Mouse (Mus musculus) midbrain, embryonic 12.5 days (tissue): ENCODE results near the gene Hist2h2ab. TPM values are rescaled to one million over a fixed set of nuclear protein-coding genes. Genes with fewer than 3 reads are reported as not detected.
A peak's percentile ranks its signal among the peaks of the same experiment; 100 is the strongest.
"Not testable (repeated sequence)": the region's sequence is repeated elsewhere in the genome, so short reads cannot be mapped to it uniquely, and the experiment has no call there.

Experiments
- ATAC-seq: fragments of 200-750 bp; cut with Nextera tagmentation; 2 replicates; pipeline ENCODE4 v1.8.0; 2017; ENCODE audit warnings: low read depth, moderate TSS enrichment, moderate library complexity; ENCODE audit not compliant: low FRiP score
- H3K27ac ChIP-seq: fragments of 300-500 bp; sonication (generic); replicated peaks from 2 replicates; pipeline ENCODE4 v1.5.1; 2016; ENCODE audit warnings: mild to moderate bottlenecking
- H3K27me3 ChIP-seq: fragments of 300-500 bp; sonication (generic); 2 replicates; pipeline ENCODE4 v1.6.1; 2016; ENCODE audit warnings: mild to moderate bottlenecking
- H3K36me3 ChIP-seq: fragments of 300-500 bp; sonication (generic); 2 replicates; pipeline ENCODE4 v1.6.1; 2016
- H3K4me1 ChIP-seq: fragments of 300-500 bp; sonication (generic); 2 replicates; pipeline ENCODE4 v1.6.1; 2016
- H3K4me2 ChIP-seq: fragments of 300-500 bp; sonication (generic); replicated peaks from 2 replicates; pipeline ENCODE4 v1.6.1; 2016; ENCODE audit warnings: mild to moderate bottlenecking, moderate library complexity
- H3K4me3 ChIP-seq: fragments of 300-500 bp; sonication (generic); 2 replicates; pipeline ENCODE4 v1.5.1; 2016; ENCODE audit warnings: mild to moderate bottlenecking
- H3K9ac ChIP-seq: fragments of 300-500 bp; sonication (generic); replicated peaks from 2 replicates; pipeline ENCODE4 v1.6.1; 2016; ENCODE audit warnings: mild to moderate bottlenecking, moderate library complexity
- H3K9me3 ChIP-seq: fragments of 300-500 bp; sonication (generic); 2 replicates; pipeline ENCODE4 v1.6.1; 2016; ENCODE audit warnings: mild to moderate bottlenecking
- WGBS: fragments of 180-500 bp; shearing (Covaris S2); methylation state at CpG from one replicate; pipeline ENCODE4 v1.1.7; 2016; 5-methylcytosine and 5-hydroxymethylcytosine counted together
- polyA plus RNA-seq: library from polyadenylated mRNA; unstranded; fragments of >200 nt; fragmentation: Nextera tagmentation; extraction: Ambion mirVana; gene quantifications from 2 replicates; pipeline ENCODE4 v1.2.1, GENCODE M21; 2016

Gene Hist2h2ab
- polyA plus RNA-seq, 1 experiment from 2014 or later = 0.96 TPM

GRCm38 (mm10) chr3:96199731-96200130 is 19.9 kb upstream of the Hist2h2ab start:
- Histone ChIP-seq H3K36me3 (0 out of 2 replicates have a peak, but pooled peaks cover 4% of the 10 kb centered on the region), H3K9me3 (no peaks in the 10 kb centered on the region), H3K4me1 (peaks cover 14% of the 10 kb centered on the region), H3K4me2 (no peak overlapping the region), H3K9ac (no peak overlapping the region), H3K27me3 (peaks cover 9% of the 10 kb centered on the region; the same call in 1 of the 2 replicates), H3K27ac (no peak overlapping the region), H3K4me3 (no peak overlapping the region)
- ATAC-seq = no peak
- WGBS = 79% methylated on average over 2 of the region's 2 CpGs

DNA sequence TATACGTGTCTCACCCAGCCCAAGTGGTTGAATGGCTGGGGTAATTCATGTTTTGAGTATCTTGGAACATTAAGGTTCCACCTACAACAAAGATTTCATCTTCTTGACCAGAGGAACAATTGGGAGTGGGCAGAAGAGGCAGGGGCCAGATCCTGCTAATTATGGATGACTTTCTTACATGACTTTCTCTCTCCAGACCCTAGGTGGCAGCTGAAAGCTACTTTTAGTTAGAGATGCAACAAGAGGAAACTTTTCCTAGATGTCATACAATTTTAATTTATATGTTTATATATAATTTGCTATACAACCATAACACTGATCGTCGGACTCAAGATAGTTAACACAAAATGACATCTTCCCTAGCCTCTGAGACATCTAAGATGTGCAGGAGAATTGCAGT is 11.8 kb upstream of the Hist2h2ab start:
- ATAC-seq = no peak
- Histone ChIP-seq H3K36me3 (no peaks in the 10 kb centered on the region), H3K4me2 (no peak overlapping the region), H3K27ac (no peak overlapping the region), H3K27me3 (no peaks in the 10 kb centered on the region), H3K9ac (no peak overlapping the region), H3K9me3 (no peaks in the 10 kb centered on the region), H3K4me3 (no peak overlapping the region), H3K4me1 (no peaks in the 10 kb centered on the region)
- 86% methylated on average over 3 of the region's 3 CpGs for WGBS

DNA sequence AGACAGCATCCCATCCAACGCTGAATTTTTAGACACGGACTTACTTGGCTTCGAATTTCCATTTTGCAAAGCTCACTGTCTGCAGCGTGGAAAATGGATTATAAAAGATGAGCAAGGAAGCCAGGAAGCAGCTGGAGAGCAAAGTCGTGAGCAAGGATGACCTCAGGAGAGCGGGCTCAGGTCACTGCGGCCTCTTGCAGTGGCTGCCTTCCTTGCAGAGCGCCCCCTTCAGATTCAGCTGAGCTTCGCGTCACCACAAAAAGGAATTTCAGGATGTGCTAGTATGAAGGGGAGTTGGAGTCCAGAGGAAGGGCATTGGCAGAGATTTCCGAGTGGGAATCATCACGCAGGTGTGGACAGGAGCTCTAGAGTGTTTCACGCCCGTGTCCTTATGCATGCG is 10.4 kb upstream of the Hist2h2ab start:
- no peaks in the 10 kb centered on the region for H3K36me3 ChIP-seq
- H3K4me1 ChIP-seq = no peaks in the 10 kb centered on the region
- no peak overlapping the region for H3K9ac ChIP-seq
- no peak overlapping the region for H3K4me2 ChIP-seq
- H3K27me3 ChIP-seq = no peaks in the 10 kb centered on the region
- ATAC-seq = no peak
- no peaks in the 10 kb centered on the region for H3K9me3 ChIP-seq
- no peak overlapping the region for H3K27ac ChIP-seq
- WGBS = 24% methylated on average over 15 of the region's 15 CpGs
- no peak overlapping the region for H3K4me3 ChIP-seq

- peaks cover 31% of the 10 kb centered on the region for H3K4me1 ChIP-seq
Measured at GRCm38 (mm10) chr3:96219191-96219641, 449 bp upstream of the Hist2h2ab start.

DNA sequence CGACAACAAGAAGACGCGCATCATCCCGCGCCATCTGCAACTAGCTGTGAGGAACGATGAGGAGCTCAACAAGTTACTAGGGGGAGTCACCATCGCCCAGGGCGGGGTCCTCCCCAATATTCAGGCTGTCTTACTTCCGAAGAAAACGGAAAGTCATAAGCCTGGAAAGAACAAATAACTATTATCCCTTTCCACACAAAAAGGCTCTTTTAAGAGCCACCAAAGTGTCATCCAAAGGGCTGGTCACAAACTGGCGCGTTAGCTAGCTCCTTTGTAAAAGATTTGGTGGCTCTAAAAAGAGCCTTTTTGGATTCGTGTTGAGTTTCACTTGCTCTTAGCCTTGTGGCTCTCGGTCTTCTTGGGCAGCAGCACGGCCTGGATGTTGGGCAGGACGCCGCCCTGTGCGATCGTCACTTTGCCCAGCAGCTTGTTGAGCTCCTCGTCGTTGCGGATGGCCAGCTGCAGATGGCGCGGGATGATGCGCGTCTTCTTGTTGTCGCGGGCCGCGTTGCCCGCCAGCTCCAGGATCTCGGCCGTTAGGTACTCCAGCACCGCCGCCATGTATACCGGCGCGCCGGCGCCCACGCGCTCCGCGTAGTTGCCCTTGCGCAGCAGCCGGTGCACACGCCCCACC is 583 bp downstream of the Hist2h2ab start:
- not testable (repeated sequence) for H3K36me3 ChIP-seq, H3K9me3 ChIP-seq, H3K27me3 ChIP-seq
- WGBS = under 1% methylated on average over 35 of the region's 47 CpGs
- Histone ChIP-seq H3K4me3 (peak overlapping the region; percentile 61), H3K4me1 (peaks cover 36% of the 10 kb centered on the region), H3K4me2 (peak overlapping the region; percentile 79), H3K27ac (peak overlapping the region; percentile 98), H3K9ac (peak overlapping the region; percentile 84)
- ATAC-seq = peak; percentile 20; the same call in 1 of the 2 replicates

More at GRCm38 (mm10) chr3:96219191-96219641, 449 bp upstream of the Hist2h2ab start:
- Histone ChIP-seq H3K9ac (peak overlapping the region; percentile 84), H3K36me3 (no peaks in the 10 kb centered on the region), H3K9me3 (no peaks in the 10 kb centered on the region), H3K27ac (peak overlapping the region; percentile 98), H3K27me3 (no peaks in the 10 kb centered on the region), H3K4me3 (peak overlapping the region; percentile 61), H3K4me2 (peak overlapping the region; percentile 79)
- ATAC-seq = peak; percentile 32
- 0% methylated on average over 12 of the region's 12 CpGs for WGBS

GRCm38 (mm10) chr3:96220765-96221639 is 1.3 kb downstream of the Hist2h2ab start, which contains the start of the genes Hist2h2ac and Hist2h2be:
Gene Hist2h2ac (minus strand): TSS chr3:96220880.
Gene Hist2h2be (plus strand): TSS chr3:96221119.
- H3K4me2 ChIP-seq = peak within 1 kb of the TSS; percentile 79
- ATAC-seq = peak; percentile 82
- H3K9me3 ChIP-seq = no peaks in the 10 kb centered on the region
- H3K9ac ChIP-seq = peak within 1 kb of the TSS; percentile 84
- peaks cover 42% of the 10 kb centered on the region for H3K4me1 ChIP-seq
- H3K4me3 ChIP-seq = peak within 1 kb of the TSS; percentile 61
- peak within 1 kb of the TSS; percentile 98 for H3K27ac ChIP-seq
- no peaks in the 10 kb centered on the region for H3K36me3 ChIP-seq
- H3K27me3 ChIP-seq = no peaks in the 10 kb centered on the region
- WGBS = under 1% methylated on average over 43 of the region's 43 CpGs

DNA sequence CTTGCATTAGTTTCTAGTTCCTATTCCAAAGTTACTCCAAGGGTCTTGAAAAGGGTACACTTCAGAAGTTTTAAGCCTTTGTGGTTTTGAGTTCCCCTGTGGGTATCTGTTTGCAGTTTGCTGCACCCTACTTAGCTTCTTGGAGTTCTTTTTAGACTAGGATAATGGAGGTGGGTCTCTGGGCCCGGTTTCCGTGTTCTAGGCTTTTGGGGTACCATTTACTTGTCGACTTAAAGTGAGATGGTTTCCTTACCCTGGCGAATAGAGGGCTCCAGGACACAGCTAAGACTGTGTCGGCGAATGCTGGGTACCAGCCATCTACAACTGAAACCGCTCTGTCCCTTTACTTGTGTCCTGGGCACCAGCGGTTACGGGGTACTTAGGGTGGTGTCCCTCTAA is 2.0 kb downstream of the Hist2h2ab start:
- Histone ChIP-seq H3K9me3 (no peaks in the 10 kb centered on the region), H3K27ac (peak overlapping the region; percentile 98), H3K36me3 (no peaks in the 10 kb centered on the region), H3K9ac (peak overlapping the region; percentile 84), H3K27me3 (no peaks in the 10 kb centered on the region), H3K4me3 (peak overlapping the region; percentile 61), H3K4me1 (peaks cover 46% of the 10 kb centered on the region), H3K4me2 (peak overlapping the region; percentile 79)
- no peak for ATAC-seq
- WGBS = 15% methylated on average over 9 of the region's 9 CpGs

GRCm38 (mm10) chr3:96222774-96223173 is 3.1 kb downstream of the Hist2h2ab start:
- Histone ChIP-seq H3K4me1 (peaks cover 46% of the 10 kb centered on the region), H3K9ac (peak overlapping the region; percentile 84; the same call in 1 of the 2 replicates), H3K4me3 (no peak overlapping the region), H3K27me3 (no peaks in the 10 kb centered on the region), H3K36me3 (no peaks in the 10 kb centered on the region), H3K4me2 (peak overlapping the region; percentile 79), H3K27ac (no peak overlapping the region), H3K9me3 (no peaks in the 10 kb centered on the region)
- ATAC-seq = no peak
- WGBS = 89% methylated on average over 4 of the region's 4 CpGs

GRCm38 (mm10) chr3:96225421-96225820 is 5.8 kb downstream of the Hist2h2ab start:
- WGBS = 15% methylated on average over 2 of the region's 2 CpGs
- Histone ChIP-seq H3K4me3 (no peak overlapping the region), H3K4me1 (peaks cover 41% of the 10 kb centered on the region), H3K36me3 (no peaks in the 10 kb centered on the region), H3K27me3 (no peaks in the 10 kb centered on the region), H3K27ac (no peak overlapping the region), H3K9ac (no peak overlapping the region), H3K4me2 (no peak overlapping the region), H3K9me3 (no peaks in the 10 kb centered on the region)
- no peak for ATAC-seq

DNA sequence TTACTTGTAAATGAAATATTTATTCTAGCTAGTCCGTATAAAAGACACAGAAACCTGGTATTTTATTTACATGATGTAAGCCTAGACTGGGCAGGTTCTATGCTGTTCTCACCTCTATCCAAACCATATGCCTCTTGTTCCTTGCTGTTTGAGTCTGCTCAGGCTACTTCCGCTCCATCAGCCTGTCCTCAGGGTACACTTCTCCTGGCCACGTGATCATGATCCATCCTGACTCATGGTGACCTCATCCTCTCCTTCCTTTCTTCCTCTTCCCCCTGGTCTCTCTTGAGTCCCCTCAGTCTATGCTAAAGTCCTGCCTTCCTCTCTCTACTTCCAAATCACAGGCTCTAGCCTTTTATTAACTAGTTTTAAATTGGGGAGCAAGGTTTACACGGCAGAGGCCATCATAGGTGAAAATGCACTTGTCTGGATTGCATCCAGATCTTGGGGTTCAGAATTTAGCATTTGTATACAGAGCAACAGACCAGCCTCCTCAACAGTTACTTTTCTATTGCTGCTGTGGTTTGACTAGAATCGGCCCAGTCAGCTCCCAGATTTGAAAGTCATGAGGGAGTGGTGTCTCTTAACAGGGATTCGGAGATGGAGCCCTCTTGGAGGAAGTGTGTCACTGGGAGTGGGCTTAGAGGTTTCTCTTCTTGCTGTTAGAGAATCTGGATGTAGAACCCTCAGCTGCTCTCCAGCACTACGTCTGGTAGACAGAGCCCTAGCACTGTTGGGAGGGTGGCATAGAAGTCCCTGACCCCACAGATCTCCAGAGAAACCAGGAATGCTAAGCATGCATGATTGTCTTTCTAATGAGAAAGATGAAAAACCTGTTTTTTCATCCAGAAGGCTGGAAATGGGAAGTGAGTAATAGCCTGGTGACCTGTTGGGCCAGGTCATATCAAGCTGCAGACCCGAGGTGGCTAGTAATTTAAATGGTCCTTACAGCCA is 7.3 kb downstream of the Hist2h2ab start:
- no peak overlapping the region for H3K4me3 ChIP-seq
- no peak overlapping the region for H3K27ac ChIP-seq
- 68% methylated on average over 8 of the region's 8 CpGs for WGBS
- H3K4me2 ChIP-seq = no peak overlapping the region
- H3K4me1 ChIP-seq = peaks cover 30% of the 10 kb centered on the region
- H3K36me3 ChIP-seq = no peaks in the 10 kb centered on the region
- no peak for ATAC-seq
- H3K9ac ChIP-seq = no peak overlapping the region
- no peaks in the 10 kb centered on the region for H3K9me3 ChIP-seq
- H3K27me3 ChIP-seq = no peaks in the 10 kb centered on the region

- WGBS = 66% methylated on average over 2 of the region's 2 CpGs
- no peak overlapping the region for H3K4me3 ChIP-seq
- H3K27ac ChIP-seq = no peak overlapping the region
- no peak for ATAC-seq
- H3K9ac ChIP-seq = no peak overlapping the region
- no peak overlapping the region for H3K4me2 ChIP-seq
- H3K36me3 ChIP-seq = no peaks in the 10 kb centered on the region
- peaks cover 19% of the 10 kb centered on the region; the same call in 1 of the 2 replicates for H3K4me1 ChIP-seq
- no peaks in the 10 kb centered on the region for H3K9me3 ChIP-seq
- H3K27me3 ChIP-seq = no peaks in the 10 kb centered on the region
Measured at GRCm38 (mm10) chr3:96228828-96229227, 9.2 kb downstream of the Hist2h2ab start.
